Mouse (Mus musculus) MEL (cell line): ENCODE results near the gene Htr5b. TPM values are rescaled to one million over a fixed set of nuclear protein-coding genes. Genes with fewer than 3 reads are reported as not detected.

Experiments used
- DNase-seq: peaks from one replicate; pipeline ENCODE4 v3.0.0; 2011; ENCODE audit warnings: low read depth, low spot score
- H3K27ac ChIP-seq: 2 replicates; pipeline ENCODE4 v1.5.1; 2012; ENCODE audit warnings: low read depth, mild to moderate bottlenecking, control low read depth, low read length, moderate library complexity; ENCODE audit not compliant: control insufficient read depth
- H3K27me3 ChIP-seq, 2 experiments: fragments of 150-350 bp in 1 of 2; sonication (generic) in 1 of 2; 2 replicates each; pipeline ENCODE4 v1.6.1; 2012; ENCODE audit warnings: low read length in 2 of 2, mild to moderate bottlenecking in 2 of 2, improper control_type of control experiment in 1 of 2, moderate library complexity in 1 of 2; ENCODE audit not compliant: insufficient read depth in 2 of 2, control insufficient read depth in 1 of 2
- H3K36me3 ChIP-seq, 2 experiments: 2 replicates each; pipeline ENCODE4 v1.6.1; 2012 to 2014; ENCODE audit warnings: low read length in 2 of 2, improper control_type of control experiment in 1 of 2, inconsistent platforms in 1 of 2, mild to moderate bottlenecking in 1 of 2; ENCODE audit not compliant: insufficient read depth in 2 of 2, control insufficient read depth in 1 of 2
- H3K4me1 ChIP-seq, 2 experiments: fragments of 150-350 bp in 1 of 2; sonication (generic) in 1 of 2; 2 replicates each; pipeline ENCODE4 v1.6.1; 2012; ENCODE audit warnings: low read length in 2 of 2, improper control_type of control experiment in 1 of 2, mild to moderate bottlenecking in 1 of 2; ENCODE audit not compliant: insufficient read depth in 2 of 2, control insufficient read depth in 1 of 2
- H3K4me3 ChIP-seq, 2 experiments: fragments of 150-350 bp in 1 of 2; sonication (generic) in 1 of 2; 2 replicates each; pipeline ENCODE4 v1.5.1; 2012; ENCODE audit warnings: low read depth in 2 of 2, low read length in 2 of 2, mild to moderate bottlenecking in 2 of 2, moderate library complexity in 2 of 2, control low read depth in 1 of 2, improper control_type of control experiment in 1 of 2; ENCODE audit not compliant: control insufficient read depth in 1 of 2, insufficient read depth in 1 of 2
- H3K79me2 ChIP-seq: 2 replicates; pipeline ENCODE4 v1.6.1; 2012; ENCODE audit warnings: mild to moderate bottlenecking, low read length, moderate library complexity; ENCODE audit not compliant: control insufficient read depth, poor library complexity, insufficient read depth
- H3K9ac ChIP-seq: 2 replicates; pipeline ENCODE4 v1.6.1; 2012; ENCODE audit warnings: low read depth, mild to moderate bottlenecking, control low read depth, low read length, moderate library complexity; ENCODE audit not compliant: control insufficient read depth, poor library complexity, severe bottlenecking
- H3K9me3 ChIP-seq: fragments of 150-350 bp; sonication (generic); replicated peaks from 2 replicates; pipeline ENCODE4 v1.6.1; 2012; ENCODE audit warnings: mild to moderate bottlenecking, low read length, improper control_type of control experiment, moderate library complexity; ENCODE audit not compliant: insufficient read depth
- BHLHE40 ChIP-seq: IDR thresholded peaks from 2 replicates; pipeline ENCODE4 v1.6.1; 2012; ENCODE audit warnings: low read depth, mild to moderate bottlenecking, inconsistent platforms, low read length, improper control_type of control experiment, borderline replicate concordance
- CHD1 ChIP-seq: IDR thresholded peaks from 2 replicates; pipeline ENCODE4 v1.6.1; 2012; ENCODE audit warnings: low read depth, mild to moderate bottlenecking, inconsistent platforms, low read length, improper control_type of control experiment
- CHD2 ChIP-seq: IDR thresholded peaks from 2 replicates; pipeline ENCODE4 v1.6.1; 2011; ENCODE audit warnings: low read length, improper control_type of control experiment
- CTCF ChIP-seq, 3 experiments: IDR thresholded peaks in 2 of 3; conservative IDR thresholded peaks in 1 of 3; 2 replicates each; pipeline ENCODE4 v1.5.1; 2011 to 2012; ENCODE audit warnings: low read length in 3 of 3, low read depth in 2 of 3, mild to moderate bottlenecking in 2 of 3, improper control_type of control experiment in 1 of 3, inconsistent platforms in 1 of 3, mixed read lengths in 1 of 3, moderate library complexity in 1 of 3; ENCODE audit not compliant: control insufficient read depth in 1 of 3, insufficient read depth in 1 of 3, poor library complexity in 1 of 3, severe bottlenecking in 1 of 3
- E2F4 ChIP-seq: IDR thresholded peaks from 2 replicates; pipeline ENCODE4 v1.6.1; 2011; ENCODE audit warnings: low read depth, low read length, improper control_type of control experiment, borderline replicate concordance
- ELF1 ChIP-seq: IDR thresholded peaks from 2 replicates; pipeline ENCODE4 v1.6.1; 2014; ENCODE audit warnings: low read depth, mild to moderate bottlenecking, inconsistent platforms, low read length, improper control_type of control experiment, moderate library complexity
- ETS1 ChIP-seq: IDR thresholded peaks from 2 replicates; pipeline ENCODE4 v1.6.1; 2012; ENCODE audit warnings: low read depth, mild to moderate bottlenecking, inconsistent platforms, low read length, improper control_type of control experiment, moderate library complexity
- GABPA ChIP-seq: IDR thresholded peaks from 2 replicates; pipeline ENCODE4 v1.6.1; 2012; ENCODE audit warnings: low read depth, mild to moderate bottlenecking, inconsistent platforms, low read length, improper control_type of control experiment, moderate library complexity
- GATA1 ChIP-seq: IDR thresholded peaks from 2 replicates; pipeline ENCODE4 v1.6.1; 2011; ENCODE audit warnings: low read depth, low read length, improper control_type of control experiment
- HCFC1 ChIP-seq: IDR thresholded peaks from 2 replicates; pipeline ENCODE4 v1.6.1; 2012; ENCODE audit warnings: low read depth, mild to moderate bottlenecking, inconsistent platforms, low read length, improper control_type of control experiment, moderate library complexity
- KAT2A ChIP-seq: conservative IDR thresholded peaks from 2 replicates; pipeline ENCODE4 v1.6.1; 2012; ENCODE audit warnings: low read depth, low read length, improper control_type of control experiment, inconsistent platforms
- MAFK ChIP-seq: IDR thresholded peaks from 2 replicates; pipeline ENCODE4 v1.6.1; 2011; ENCODE audit warnings: low read depth, mild to moderate bottlenecking, low read length, improper control_type of control experiment, borderline replicate concordance
- MAX ChIP-seq: IDR thresholded peaks from 2 replicates; pipeline ENCODE4 v1.6.1; 2011; ENCODE audit warnings: low read length, improper control_type of control experiment
- MAZ ChIP-seq: IDR thresholded peaks from 2 replicates; pipeline ENCODE4 v1.6.1; 2012; ENCODE audit warnings: low read depth, mild to moderate bottlenecking, inconsistent platforms, low read length, improper control_type of control experiment
- MEF2A ChIP-seq: IDR thresholded peaks from 2 replicates; pipeline ENCODE4 v1.6.1; 2014; ENCODE audit warnings: low read depth, mild to moderate bottlenecking, inconsistent platforms, low read length, improper control_type of control experiment; ENCODE audit not compliant: poor library complexity, insufficient replicate concordance, severe bottlenecking; ENCODE audit errors: extremely low read depth
- MYB ChIP-seq: IDR thresholded peaks from 2 replicates; pipeline ENCODE4 v1.6.1; 2011; ENCODE audit warnings: mild to moderate bottlenecking, low read depth, low read length, improper control_type of control experiment
- MYC ChIP-seq: IDR thresholded peaks from 2 replicates; pipeline ENCODE4 v1.6.1; 2011; ENCODE audit warnings: low read depth, mild to moderate bottlenecking, low read length, improper control_type of control experiment, moderate library complexity
- NELFE ChIP-seq: IDR thresholded peaks from 2 replicates; pipeline ENCODE4 v1.6.1; 2011; ENCODE audit warnings: low read depth, low read length, improper control_type of control experiment
- NRF1 ChIP-seq: IDR thresholded peaks from 2 replicates; pipeline ENCODE4 v1.6.1; 2014; ENCODE audit warnings: low read depth, mild to moderate bottlenecking, inconsistent platforms, low read length, improper control_type of control experiment, moderate library complexity; ENCODE audit not compliant: poor library complexity, insufficient read depth, severe bottlenecking
- POLR2A ChIP-seq, 2 experiments: IDR thresholded peaks; 2 replicates each; pipeline ENCODE4 v1.6.1; 2011 to 2012; ENCODE audit warnings: low read length in 2 of 2, mild to moderate bottlenecking in 2 of 2, control low read depth in 1 of 2, improper control_type of control experiment in 1 of 2, low read depth in 1 of 2, moderate library complexity in 1 of 2; ENCODE audit not compliant: control insufficient read depth in 1 of 2, insufficient read depth in 1 of 2, poor library complexity in 1 of 2
- POLR2AphosphoS2 ChIP-seq: IDR thresholded peaks from 2 replicates; pipeline ENCODE4 v1.6.1; 2011; ENCODE audit warnings: low read length, improper control_type of control experiment
- POLR2AphosphoS5 ChIP-seq: IDR thresholded peaks from 2 replicates; pipeline ENCODE4 v1.6.1; 2012; ENCODE audit warnings: low read depth, borderline replicate concordance, mild to moderate bottlenecking, inconsistent platforms, low read length, moderate library complexity, mixed read lengths
- RCOR1 ChIP-seq: IDR thresholded peaks from 2 replicates; pipeline ENCODE4 v1.6.1; 2012; ENCODE audit warnings: low read depth, mild to moderate bottlenecking, inconsistent platforms, low read length, improper control_type of control experiment
- SIN3A ChIP-seq: IDR thresholded peaks from 2 replicates; pipeline ENCODE4 v1.6.1; 2012; ENCODE audit warnings: low read length, improper control_type of control experiment, inconsistent platforms
- TAL1 ChIP-seq: IDR thresholded peaks from 2 replicates; pipeline ENCODE4 v1.6.1; 2012; ENCODE audit warnings: mild to moderate bottlenecking, inconsistent platforms, low read length, moderate library complexity, mixed read lengths
- TBP ChIP-seq: IDR thresholded peaks from 2 replicates; pipeline ENCODE4 v1.8.0; 2011; ENCODE audit warnings: low read depth, low read length, improper control_type of control experiment
- TCF12 ChIP-seq: IDR thresholded peaks from 2 replicates; pipeline ENCODE4 v1.6.1; 2014; ENCODE audit warnings: low read depth, mild to moderate bottlenecking, inconsistent platforms, low read length, improper control_type of control experiment, moderate library complexity
- UBTF ChIP-seq: IDR thresholded peaks from 2 replicates; pipeline ENCODE4 v1.6.1; 2012; ENCODE audit warnings: low read depth, mild to moderate bottlenecking, inconsistent platforms, low read length, improper control_type of control experiment, moderate library complexity, borderline replicate concordance; ENCODE audit not compliant: insufficient read depth
- USF1 ChIP-seq: IDR thresholded peaks from 2 replicates; pipeline ENCODE4 v1.6.1; 2014; ENCODE audit warnings: low read depth, mild to moderate bottlenecking, inconsistent platforms, low read length, improper control_type of control experiment, moderate library complexity
- USF2 ChIP-seq, 2 experiments: IDR thresholded peaks; 2 replicates each; pipeline ENCODE4 v1.6.1; 2011 to 2012; ENCODE audit warnings: improper control_type of control experiment in 2 of 2, low read length in 2 of 2, borderline replicate concordance in 1 of 2, inconsistent platforms in 1 of 2, low read depth in 1 of 2, mild to moderate bottlenecking in 1 of 2; ENCODE audit not compliant: insufficient read depth in 1 of 2
- ZC3H11A ChIP-seq: IDR thresholded peaks from 2 replicates; pipeline ENCODE4 v1.6.1; 2012; ENCODE audit warnings: low read depth, mild to moderate bottlenecking, inconsistent platforms, low read length, improper control_type of control experiment
- ZKSCAN1 ChIP-seq: IDR thresholded peaks from 2 replicates; pipeline ENCODE4 v1.6.1; 2012; ENCODE audit warnings: low read depth, mild to moderate bottlenecking, inconsistent platforms, low read length, improper control_type of control experiment, moderate library complexity
- ZMIZ1 ChIP-seq: IDR thresholded peaks from 2 replicates; pipeline ENCODE4 v1.6.1; 2012; ENCODE audit warnings: low read depth, mild to moderate bottlenecking, inconsistent platforms, low read length, improper control_type of control experiment, moderate library complexity
- ZNF384 ChIP-seq: IDR thresholded peaks from 2 replicates; pipeline ENCODE4 v1.6.1; 2012; ENCODE audit warnings: low read depth, mild to moderate bottlenecking, inconsistent platforms, low read length, improper control_type of control experiment
- polyA plus RNA-seq, 2 experiments: library from polyadenylated mRNA; stranded (reverse) in 1 of 2; unstranded in 1 of 2; fragments of >175 nt in 1 of 2; fragments of >200 nt in 1 of 2; gene quantifications; 2 replicates each; pipeline versions ENCODE4 v1.2.1 to v1.2.4; 2012; ENCODE audit warnings: low replicate concordance in 2 of 2, low read depth in 1 of 2; ENCODE audit not compliant: insufficient read length in 2 of 2, insufficient read depth in 1 of 2, missing spikeins in 1 of 2
- total RNA-seq: library from RNA; depleted of rRNA; stranded (reverse); fragments of 300-350 nt; gene quantifications from 2 replicates; pipeline ENCODE4 v1.2.3, GENCODE M21; 2012

Htr5b gene
- total and polyA plus RNA-seq, 3 experiments = not detected

DNA sequence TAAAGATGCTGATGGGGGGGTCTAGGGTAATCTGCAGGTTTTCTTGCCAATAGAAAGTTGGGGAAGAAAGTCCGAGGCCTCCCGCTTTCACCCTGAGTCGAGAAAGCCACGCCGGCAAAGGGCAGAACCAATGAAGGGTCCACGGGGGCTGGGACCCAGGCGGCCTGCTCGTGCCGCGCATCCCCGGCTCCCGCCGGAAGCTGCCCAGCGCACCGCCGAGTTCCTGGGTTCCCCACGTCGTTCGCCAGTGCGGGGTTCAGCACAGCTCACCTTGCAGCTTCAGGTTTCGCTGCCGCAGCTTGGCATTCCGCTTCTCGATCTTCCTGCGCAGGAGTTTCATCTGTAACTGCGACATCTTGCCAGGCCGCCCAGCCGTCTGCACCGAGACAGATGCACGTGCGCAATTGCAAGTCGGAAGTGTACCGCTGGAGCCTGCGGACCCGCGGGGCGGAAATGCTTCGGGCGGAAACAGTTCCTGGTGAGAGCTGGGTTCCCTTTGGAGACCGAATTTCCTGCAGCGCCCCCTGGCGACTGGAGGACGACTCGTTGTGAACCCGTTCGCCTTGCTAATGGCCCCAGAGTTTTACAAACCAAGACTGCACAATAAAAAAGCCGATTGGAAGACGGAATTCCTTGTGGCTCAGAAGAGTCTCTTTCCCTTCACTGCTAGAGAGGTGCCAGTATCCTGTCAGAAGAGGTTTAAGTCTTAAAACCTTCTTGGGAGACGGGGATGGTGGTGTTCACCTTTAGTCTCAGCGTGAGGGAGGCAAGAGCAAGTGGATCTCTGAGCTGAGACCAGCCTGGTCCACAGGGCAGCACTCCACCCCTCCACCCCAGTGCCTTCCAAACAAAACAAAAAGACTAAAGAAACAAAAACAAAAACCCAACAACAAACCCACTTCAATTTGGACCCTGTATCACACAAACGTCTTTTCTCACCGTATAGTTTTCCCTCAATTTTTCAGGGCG lies 39.5 kb upstream of the Htr5b start, which contains the start of gene Ddx18:
Gene Ddx18, minus strand, starts transcription at position 469 of the 969 bp plus-strand sequence.
- Histone ChIP-seq H3K79me2 (peaks cover 20% of the 10 kb centered on the region), H3K4me1 (peaks cover 3 to 4% of the 10 kb centered on the region in 2 experiments; a peak in 3 of 4 replicates), H3K9me3 (no peaks in the 10 kb centered on the region), H3K27ac (peak within 1 kb of the TSS; percentile 32), H3K9ac (peak within 1 kb of the TSS; percentile 84), H3K4me3 (peak within 1 kb of the TSS; percentile 73 to 99), H3K36me3 (peaks cover 10% of the 10 kb centered on the region in 2 experiments), H3K27me3 (no peaks in the 10 kb centered on the region)
- peak; percentile 96 for DNase-seq
- TF ChIP-seq KAT2A (peak; percentile 80), CHD1 (no peak), E2F4 (no peak), BHLHE40 (peak; percentile 90), USF1 (peak; percentile 49; the same call in 1 of the 2 replicates), ETS1 (0 out of 2 replicates have a peak, but pooled peaks have one; percentile 22), TCF12 (peak; percentile 70), ELF1 (peak; percentile 88), MEF2A (no peak), MAZ (peak; percentile 62; the same call in 1 of the 2 replicates), UBTF (no peak), NRF1 (peak; percentile 53; the same call in 1 of the 2 replicates), NELFE (peak; percentile 89), POLR2AphosphoS5 (no peak), TBP (peak; percentile 81), TAL1 (no peak), SIN3A (peak; percentile 97), ZKSCAN1 (no peak), GABPA (peak; percentile 69; the same call in 1 of the 2 replicates), POLR2A (IDR thresholded peaks at IDR 0.05; ENCODE audit: control insufficient read depth in 1 of 2, insufficient read depth in 1 of 2, low read depth in 1 of 2, low read length in 2 of 2, poor library complexity in 1 of 2) (peak; percentile 50 to 90; a peak in 3 of 4 replicates), MAFK (no peak), MYC (peak; percentile 99), RCOR1 (no peak), CHD2 (no peak), ZMIZ1 (0 out of 2 replicates have a peak, but pooled peaks have one; percentile 27), MYB (no peak), ZNF384 (no peak), HCFC1 (peak; percentile 93), CTCF (IDR thresholded peaks at IDR 0.05 in 2 of 3, conservative IDR thresholded peaks at IDR 0.05 in 1 of 3; ENCODE audit: control insufficient read depth in 1 of 3, insufficient read depth in 1 of 3, low read depth in 2 of 3, low read length in 3 of 3, poor library complexity in 1 of 3, severe bottlenecking in 1 of 3) (peak; percentile 63 to 88 (median 85)), GATA1 (no peak), ZC3H11A (no peak), MAX (peak; percentile 98), POLR2AphosphoS2 (peak; percentile 71; the same call in 1 of the 2 replicates), USF2 (IDR thresholded peaks at IDR 0.05; ENCODE audit: borderline replicate concordance in 1 of 2, insufficient read depth in 1 of 2, low read depth in 1 of 2, low read length in 2 of 2) (no peak)
